Mouse (Mus musculus) heart, embryonic 15.5 days (tissue): Measurements from ENCODE around the gene Gm10491. TPM values are rescaled to one million over a fixed set of nuclear protein-coding genes. Genes with fewer than 3 reads are reported as not detected.

Experiments used
- ATAC-seq: fragments of 200-750 bp; cut with Nextera tagmentation; replicated peaks from 2 replicates; pipeline ENCODE4 v1.8.0; 2017; ENCODE audit warnings: low read depth, moderate TSS enrichment; ENCODE audit not compliant: insufficient number of reproducible peaks, insufficient read depth, low FRiP score
- H3K27ac ChIP-seq: fragments of 300-500 bp; sonication (generic); 2 replicates; pipeline ENCODE4 v1.5.1; 2015; ENCODE audit warnings: mild to moderate bottlenecking, inconsistent platforms
- H3K27me3 ChIP-seq: fragments of 300-500 bp; sonication (generic); 2 replicates; pipeline ENCODE4 v1.6.1; 2015; ENCODE audit warnings: inconsistent platforms
- H3K36me3 ChIP-seq: fragments of 300-500 bp; sonication (generic); 2 replicates; pipeline ENCODE4 v1.6.1; 2015; ENCODE audit warnings: mild to moderate bottlenecking, inconsistent platforms
- H3K4me1 ChIP-seq: fragments of 300-500 bp; sonication (generic); replicated peaks from 2 replicates; pipeline ENCODE4 v1.6.1; 2015; ENCODE audit warnings: inconsistent platforms
- H3K4me2 ChIP-seq: fragments of 300-500 bp; sonication (generic); 2 replicates; pipeline ENCODE4 v1.6.1; 2015; ENCODE audit warnings: inconsistent platforms, mild to moderate bottlenecking, moderate library complexity
- H3K4me3 ChIP-seq: fragments of 300-500 bp; sonication (generic); 2 replicates; pipeline ENCODE4 v1.5.1; 2015; ENCODE audit warnings: mild to moderate bottlenecking, inconsistent platforms
- H3K9ac ChIP-seq: fragments of 300-500 bp; sonication (generic); 2 replicates; pipeline ENCODE4 v1.6.1; 2015; ENCODE audit warnings: mild to moderate bottlenecking, inconsistent platforms
- H3K9me3 ChIP-seq: fragments of 300-500 bp; sonication (generic); replicated peaks from 2 replicates; pipeline ENCODE4 v1.6.1; 2016; ENCODE audit warnings: inconsistent platforms
- WGBS: fragments of 180-500 bp; shearing (Covaris S2); methylation state at CpG from one replicate; pipeline ENCODE4 v1.1.7; 2015; ENCODE audit warnings: mixed read lengths; 5-methylcytosine and 5-hydroxymethylcytosine counted together
- polyA plus RNA-seq: library from polyadenylated mRNA; unstranded; fragments of >200 nt; fragmentation: Nextera tagmentation; extraction: Ambion mirVana; gene quantifications from 2 replicates; pipeline ENCODE4 v1.2.1, GENCODE M21; 2015

Gm10491 gene
- polyA plus RNA-seq, 1 experiment from 2014 or later: not detected

- no peaks in the 10 kb centered on the region for H3K9me3 ChIP-seq
- H3K4me1 ChIP-seq: peaks cover 11% of the 10 kb centered on the region
- no peak overlapping the region for H3K27ac ChIP-seq
- peak overlapping the region; percentile 53 for H3K4me3 ChIP-seq
- WGBS: 13% methylated on average over 21 of the region's 21 CpGs
- no peaks in the 10 kb centered on the region for H3K27me3 ChIP-seq
- peak overlapping the region; percentile 91 for H3K4me2 ChIP-seq
- H3K9ac ChIP-seq: peak overlapping the region; percentile 51
- no peaks in the 10 kb centered on the region for H3K36me3 ChIP-seq
- ATAC-seq: peak; percentile 30; the same call in 1 of the 2 replicates
Observed at GRCm38 (mm10) chrX:7878495-7878894, 29.1 kb downstream of the Gm10491 start.

GRCm38 (mm10) chrX:7878007-7878419, 29.6 kb downstream of the Gm10491 start, which contains the start of gene Pim2:
Gene Pim2, plus strand, starts transcription at chrX:7878262.
- Histone ChIP-seq H3K9me3 (no peaks in the 10 kb centered on the region), H3K4me3 (peak within 1 kb of the TSS; percentile 53), H3K27me3 (no peaks in the 10 kb centered on the region), H3K4me2 (peak within 1 kb of the TSS; percentile 91), H3K36me3 (no peaks in the 10 kb centered on the region), H3K27ac (no peak within 1 kb of the TSS), H3K4me1 (peaks cover 11% of the 10 kb centered on the region), H3K9ac (peak within 1 kb of the TSS; percentile 51)
- ATAC-seq: peak; percentile 88
- WGBS: 18% methylated on average over 22 of the region's 38 CpGs

GRCm38 (mm10) chrX:7869826-7870225, 37.8 kb downstream of the Gm10491 start:
- WGBS: 57% methylated on average over 3 of the region's 3 CpGs
- H3K4me3 ChIP-seq: no peak overlapping the region
- no peaks in the 10 kb centered on the region for H3K27me3 ChIP-seq
- H3K4me2 ChIP-seq: no peak overlapping the region
- no peak overlapping the region for H3K27ac ChIP-seq
- H3K9ac ChIP-seq: no peak overlapping the region
- peaks cover 11% of the 10 kb centered on the region; the same call in 1 of the 2 replicates for H3K36me3 ChIP-seq
- H3K9me3 ChIP-seq: no peaks in the 10 kb centered on the region
- no peak for ATAC-seq
- no peaks in the 10 kb centered on the region for H3K4me1 ChIP-seq

- no peak overlapping the region for H3K9ac ChIP-seq
- H3K27ac ChIP-seq: no peak overlapping the region
- ATAC-seq: no peak
- H3K4me2 ChIP-seq: no peak overlapping the region
- H3K9me3 ChIP-seq: no peaks in the 10 kb centered on the region
- no peak overlapping the region for H3K4me3 ChIP-seq
- WGBS: 52% methylated on average over 2 of the region's 2 CpGs
- H3K4me1 ChIP-seq: no peaks in the 10 kb centered on the region
- H3K36me3 ChIP-seq: peaks cover 11% of the 10 kb centered on the region; the same call in 1 of the 2 replicates
- no peaks in the 10 kb centered on the region for H3K27me3 ChIP-seq
Observed at GRCm38 (mm10) chrX:7868506-7868905, 39.1 kb downstream of the Gm10491 start.

- no peak for ATAC-seq
- 89% methylated on average over 1 of the region's 1 CpGs for WGBS
- Histone ChIP-seq H3K9ac (no peak overlapping the region), H3K36me3 (peaks cover 11% of the 10 kb centered on the region; the same call in 1 of the 2 replicates), H3K9me3 (no peaks in the 10 kb centered on the region), H3K27ac (no peak overlapping the region), H3K27me3 (no peaks in the 10 kb centered on the region), H3K4me3 (no peak overlapping the region), H3K4me1 (no peaks in the 10 kb centered on the region), H3K4me2 (no peak overlapping the region)
Observed at GRCm38 (mm10) chrX:7867141-7867540, 40.5 kb downstream of the Gm10491 start.

GRCm38 (mm10) chrX:7865786-7866185, 41.8 kb downstream of the Gm10491 start:
- 59% methylated on average over 2 of the region's 2 CpGs for WGBS
- Histone ChIP-seq H3K27me3 (no peaks in the 10 kb centered on the region), H3K36me3 (peaks cover 11% of the 10 kb centered on the region; the same call in 1 of the 2 replicates), H3K4me1 (no peaks in the 10 kb centered on the region), H3K9ac (no peak overlapping the region), H3K27ac (no peak overlapping the region), H3K9me3 (no peaks in the 10 kb centered on the region), H3K4me3 (no peak overlapping the region), H3K4me2 (no peak overlapping the region)
- ATAC-seq: no peak

- Histone ChIP-seq H3K4me1 (no peaks in the 10 kb centered on the region), H3K9me3 (no peaks in the 10 kb centered on the region), H3K27me3 (no peaks in the 10 kb centered on the region), H3K27ac (no peak overlapping the region), H3K4me3 (no peak overlapping the region), H3K4me2 (no peak overlapping the region), H3K36me3 (peaks cover 11% of the 10 kb centered on the region; the same call in 1 of the 2 replicates), H3K9ac (no peak overlapping the region)
- ATAC-seq: no peak
- WGBS: 75% methylated on average over 2 of the region's 2 CpGs
Observed at GRCm38 (mm10) chrX:7865343-7865742, 42.3 kb downstream of the Gm10491 start.

GRCm38 (mm10) chrX:7864551-7864950, 43.1 kb downstream of the Gm10491 start:
- Histone ChIP-seq H3K4me2 (no peak overlapping the region), H3K27me3 (no peaks in the 10 kb centered on the region), H3K4me1 (no peaks in the 10 kb centered on the region), H3K4me3 (no peak overlapping the region), H3K36me3 (peaks cover 11% of the 10 kb centered on the region; the same call in 1 of the 2 replicates), H3K9ac (no peak overlapping the region), H3K9me3 (no peaks in the 10 kb centered on the region), H3K27ac (no peak overlapping the region)
- WGBS: 72% methylated on average over 3 of the region's 3 CpGs
- no peak for ATAC-seq

GRCm38 (mm10) chrX:7863181-7863580, 44.5 kb downstream of the Gm10491 start:
- Histone ChIP-seq H3K4me2 (no peak overlapping the region), H3K27ac (no peak overlapping the region), H3K36me3 (peaks cover 10% of the 10 kb centered on the region; the same call in 1 of the 2 replicates), H3K4me1 (no peaks in the 10 kb centered on the region), H3K9me3 (no peaks in the 10 kb centered on the region), H3K9ac (no peak overlapping the region), H3K4me3 (no peak overlapping the region), H3K27me3 (no peaks in the 10 kb centered on the region)
- no peak for ATAC-seq
- WGBS: 83% methylated on average over 1 of the region's 1 CpGs

GRCm38 (mm10) chrX:7859191-7859753, 48.4 kb downstream of the Gm10491 start:
- Histone ChIP-seq H3K4me2 (no peak overlapping the region), H3K27me3 (no peaks in the 10 kb centered on the region), H3K9me3 (no peaks in the 10 kb centered on the region), H3K36me3 (no peaks in the 10 kb centered on the region), H3K4me3 (no peak overlapping the region), H3K9ac (no peak overlapping the region), H3K27ac (no peak overlapping the region), H3K4me1 (no peaks in the 10 kb centered on the region)
- no peak for ATAC-seq
- WGBS: 73% methylated on average over 3 of the region's 3 CpGs
